ENCODE assay signal across 9 mouse cellular contexts in genomic region chr1:42694290-42694664, GRCm38 (mm10). TPM values are rescaled to one million over a fixed set of nuclear protein-coding genes. Genes with fewer than 3 reads are reported as not detected.
A peak's percentile ranks its signal among the peaks of the same experiment; 100 is the strongest.
DNase-seq lines count a peak whose midpoint lies in the region; ATAC-seq and TF ChIP-seq lines count a peak whose summit lies in the region.
"Had no signal": no experiment of that assay in that cellular context is flagged by ENCODE, and none has a peak within 500 bp of the region (broad histone marks: within the 10 kb centered on the region; RNA-seq: fewer than 3 reads in every experiment).

No protein-coding gene starts in this region.

- peak overlapping the region; percentile 65 for H3K9ac ChIP-seq in embryonic facial prominence, embryonic 14.5 days (ENCODE audit: low read depth, low read length)
- H3K9ac ChIP-seq in liver, embryonic 16.5 days (ENCODE audit: low read depth, low read length) = no peak overlapping the region

- 0% methylated on average over 20 of the region's 26 CpGs for WGBS in embryonic facial prominence, embryonic 14.5 days
- 1% methylated on average over 24 of the region's 26 CpGs for WGBS in kidney, adult 2 months
- WGBS in liver, embryonic 16.5 days (ENCODE audit: insufficient replicate concordance) = 0% methylated on average over 20 of the region's 26 CpGs

- peaks cover 82% of the 10 kb centered on the region for H3K27me3 ChIP-seq in embryonic facial prominence, embryonic 14.5 days (replicated peaks; ENCODE audit: control insufficient read depth, insufficient read depth, low read length)
- peaks cover 8% of the 10 kb centered on the region for H3K27me3 ChIP-seq in kidney, adult 2 months (replicated peaks; ENCODE audit: control insufficient read depth, insufficient read depth, low read length)
- peaks cover 96% of the 10 kb centered on the region for H3K27me3 ChIP-seq in liver, embryonic 16.5 days (ENCODE audit: control insufficient read depth, insufficient read depth, low read depth, low read length)

- H3K4me3 ChIP-seq in layer of hippocampus, adult 2 months = peak overlapping the region; percentile 75
- H3K4me3 ChIP-seq in embryonic facial prominence, embryonic 14.5 days (ENCODE audit: low read depth, low read length) = peak overlapping the region; percentile 63
- H3K4me3 ChIP-seq in kidney, adult 2 months (ENCODE audit: insufficient read depth, low read depth, low read length) = peak overlapping the region; percentile 68
- H3K4me3 ChIP-seq in liver, embryonic 16.5 days (ENCODE audit: low read depth, low read length) = peak overlapping the region; percentile 40

- H3K36me3 ChIP-seq in embryonic facial prominence, embryonic 14.5 days (ENCODE audit: control insufficient read depth, insufficient read depth, low read length) = no peaks in the 10 kb centered on the region
- no peaks in the 10 kb centered on the region; the same call in 1 of the 2 replicates for H3K36me3 ChIP-seq in kidney, adult 2 months (ENCODE audit: control insufficient read depth, insufficient read depth, low read length)
- H3K36me3 ChIP-seq in liver, embryonic 16.5 days (ENCODE audit: control insufficient read depth, insufficient read depth) = no peaks in the 10 kb centered on the region

- H3K9me3 ChIP-seq in embryonic facial prominence, embryonic 14.5 days (ENCODE audit: control insufficient read depth, low read length) = no peaks in the 10 kb centered on the region
- no peaks in the 10 kb centered on the region for H3K9me3 ChIP-seq in liver, embryonic 16.5 days (replicated peaks; ENCODE audit: control insufficient read depth, low read length)

- no peak for TF ChIP-seq POLR2A in kidney, adult 2 months (IDR thresholded peaks at IDR 0.05; ENCODE audit: low read depth, low read length)

- ATAC-seq in embryonic facial prominence, embryonic 14.5 days (ENCODE audit: low read depth) = no peak
- no peak for ATAC-seq in liver, embryonic 16.5 days (ENCODE audit: low read depth)

- H3K4me1 ChIP-seq in embryonic facial prominence, embryonic 14.5 days (ENCODE audit: control insufficient read depth, insufficient read depth, low read length) = 0 out of 2 replicates have a peak, but pooled peaks cover 3% of the 10 kb centered on the region
- no peaks in the 10 kb centered on the region for H3K4me1 ChIP-seq in kidney, adult 2 months (ENCODE audit: control insufficient read depth, insufficient read depth, low read length)
- H3K4me1 ChIP-seq in liver, embryonic 16.5 days (ENCODE audit: control insufficient read depth, low read depth, low read length) = no peaks in the 10 kb centered on the region; the same call in none of the 2 replicates

- H3K27ac ChIP-seq in layer of hippocampus, adult 2 months = peak overlapping the region; percentile 98
- H3K27ac ChIP-seq in embryonic facial prominence, embryonic 14.5 days (replicated peaks; ENCODE audit: low read depth, low read length) = peak overlapping the region; percentile 87
- peak overlapping the region; percentile 93 for H3K27ac ChIP-seq in kidney, adult 2 months (ENCODE audit: insufficient read depth, low read depth, low read length)
- no peak overlapping the region for H3K27ac ChIP-seq in liver, embryonic 16.5 days (ENCODE audit: low read length)

- no peak for TF ChIP-seq CTCF in layer of hippocampus, adult 2 months (conservative IDR thresholded peaks at IDR 0.05)
- TF ChIP-seq CTCF in kidney, adult 2 months (conservative IDR thresholded peaks at IDR 0.05; ENCODE audit: insufficient read depth, insufficient read length, low read depth, low read length) = no peak

- peak overlapping the region; percentile 68 for H3K4me2 ChIP-seq in embryonic facial prominence, embryonic 14.5 days (ENCODE audit: low read depth, low read length)
- peak overlapping the region; percentile 41 for H3K4me2 ChIP-seq in liver, embryonic 16.5 days (ENCODE audit: low read depth, low read length)

- peak in 1 of 2 experiments; percentile 61 for DNase-seq in layer of hippocampus, adult 2 months (ENCODE audit: low spot score in 2 of 2)
- no peak for DNase-seq in layer of hippocampus, adult 9-11 months
- DNase-seq in embryonic facial prominence, embryonic 14.5 days (ENCODE audit: low spot score) = peak; percentile 72
- DNase-seq in kidney, adult 2 months = peak; percentile 79
- DNase-seq in c-Kit-positive CD71-positive TER-119-positive erythroid progenitor cells, embryonic 14.5 days (ENCODE audit: low spot score) = no peak
- DNase-seq in urinary bladder, postnatal 14 days (ENCODE audit: low spot score) = no peak
- no peak for DNase-seq in gastrocnemius, postnatal 10 days

RNA-seq across cellular contexts. Expression of gene Pou3f3, which starts 1.3 kb away (rescaled TPM):
- total RNA-seq in layer of hippocampus, adult 2 months (2021) = 10 to 100 TPM; 60.7 to 66.4 TPM
- polyA plus RNA-seq in embryonic facial prominence, embryonic 14.5 days (2014; fragmentation: Nextera tagmentation; extraction: Ambion mirVana) = 2.9 and 3.4 TPM in 2 replicates
- polyA plus RNA-seq in kidney, adult 2 months (2012; rRNA removed) = 14.4 and 18.0 TPM in 2 replicates
- polyA plus RNA-seq in liver, embryonic 16.5 days (2015; fragmentation: Nextera tagmentation; extraction: Ambion mirVana) = not detected in 2 replicates
- under 1 TPM; 0.12 to 0.16 TPM for total RNA-seq in gastrocnemius, postnatal 10 days (2021)
- total RNA-seq: liver, adult 2 months had no signal
- polyA plus RNA-seq: liver, adult 2 months had no signal

Comparison
In these comparisons a context has a peak if more than half of its experiments do, and no peak if none do; other contexts are left out.
1. DNase-seq: peak in embryonic facial prominence, embryonic 14.5 days (single experiment) and kidney, adult 2 months (single experiment); none in layer of hippocampus, adult 9-11 months (single experiment), c-Kit-positive CD71-positive TER-119-positive erythroid progenitor cells, embryonic 14.5 days (single experiment), urinary bladder, postnatal 14 days (single experiment) and gastrocnemius, postnatal 10 days (single experiment).
2. Peak in every context shown above with its lines, with median percentiles within 50 percentile points of each other: H3K4me3 ChIP-seq.